Mouse (Mus musculus): ENCODE results near the gene Kcnn1. TPM values are rescaled to one million over a fixed set of nuclear protein-coding genes. Genes with fewer than 3 reads are reported as not detected.
A peak's percentile ranks its signal among the peaks of the same experiment; 100 is the strongest.

Kcnn1 gene
- polyA plus RNA-seq, 1 experiment from 2014 or later = 3.8 TPM

GRCm38 (mm10) chr8:70796403-70797080 lies 66.5 kb downstream of the Kcnn1 start:
- Histone ChIP-seq H3K27ac (replicated peaks; ENCODE audit: low read depth, low read length) (no peak overlapping the region), H3K4me3 (ENCODE audit: low read depth, low read length) (peak overlapping the region; percentile 52), H3K9me3 (ENCODE audit: control insufficient read depth, low read length) (no peaks in the 10 kb centered on the region), H3K4me1 (ENCODE audit: control insufficient read depth, insufficient read depth, low read length) (peaks cover 23% of the 10 kb centered on the region), H3K36me3 (ENCODE audit: control insufficient read depth, insufficient read depth, low read length) (no peaks in the 10 kb centered on the region), H3K27me3 (ENCODE audit: control insufficient read depth, insufficient read depth, low read length) (peaks cover 34% of the 10 kb centered on the region), H3K4me2 (ENCODE audit: low read depth, severe bottlenecking) (peak overlapping the region; percentile 84), H3K9ac (ENCODE audit: low read length) (peak overlapping the region; percentile 57)
- no peak for ATAC-seq (ENCODE audit: insufficient number of reproducible peaks, low FRiP score, low TSS enrichment, low read depth)
- WGBS = 2% methylated on average over 54 of the region's 54 CpGs
- peak; percentile 41 for DNase-seq (ENCODE audit: low spot score)

- Histone ChIP-seq H3K4me2 (ENCODE audit: low read depth, severe bottlenecking) (no peak overlapping the region), H3K4me1 (ENCODE audit: control insufficient read depth, insufficient read depth, low read length) (peaks cover 34% of the 10 kb centered on the region), H3K27me3 (ENCODE audit: control insufficient read depth, insufficient read depth, low read length) (peaks cover 29% of the 10 kb centered on the region), H3K9ac (ENCODE audit: low read length) (no peak overlapping the region), H3K9me3 (ENCODE audit: control insufficient read depth, low read length) (no peaks in the 10 kb centered on the region), H3K27ac (replicated peaks; ENCODE audit: low read depth, low read length) (no peak overlapping the region), H3K4me3 (ENCODE audit: low read depth, low read length) (no peak overlapping the region), H3K36me3 (ENCODE audit: control insufficient read depth, insufficient read depth, low read length) (no peaks in the 10 kb centered on the region)
- no peak for ATAC-seq (ENCODE audit: insufficient number of reproducible peaks, low FRiP score, low TSS enrichment, low read depth)
- DNase-seq (ENCODE audit: low spot score) = no peak
- 90% methylated on average over 2 of the region's 2 CpGs for WGBS
Observed at GRCm38 (mm10) chr8:70795370-70795769, 67.7 kb downstream of the Kcnn1 start.

- Histone ChIP-seq H3K36me3 (ENCODE audit: control insufficient read depth, insufficient read depth, low read length) (no peaks in the 10 kb centered on the region), H3K9me3 (ENCODE audit: control insufficient read depth, low read length) (no peaks in the 10 kb centered on the region), H3K27ac (replicated peaks; ENCODE audit: low read depth, low read length) (no peak overlapping the region), H3K27me3 (ENCODE audit: control insufficient read depth, insufficient read depth, low read length) (peaks cover 18% of the 10 kb centered on the region), H3K9ac (ENCODE audit: low read length) (no peak overlapping the region), H3K4me2 (ENCODE audit: low read depth, severe bottlenecking) (no peak overlapping the region), H3K4me1 (ENCODE audit: control insufficient read depth, insufficient read depth, low read length) (peaks cover 34% of the 10 kb centered on the region), H3K4me3 (ENCODE audit: low read depth, low read length) (no peak overlapping the region)
- DNase-seq (ENCODE audit: low spot score) (no peak), ATAC-seq (ENCODE audit: insufficient number of reproducible peaks, low FRiP score, low TSS enrichment, low read depth) (no peak)
- WGBS = 94% methylated on average over 2 of the region's 2 CpGs
Observed at GRCm38 (mm10) chr8:70794215-70794614, 68.8 kb downstream of the Kcnn1 start.

- ATAC-seq (ENCODE audit: insufficient number of reproducible peaks, low FRiP score, low TSS enrichment, low read depth) = peak; percentile 56
- peaks cover 3% of the 10 kb centered on the region; the same call in 1 of the 2 replicates for H3K27me3 ChIP-seq (ENCODE audit: control insufficient read depth, insufficient read depth, low read length)
- peak; percentile 85 for DNase-seq (ENCODE audit: low spot score)
- peaks cover 35% of the 10 kb centered on the region for H3K4me1 ChIP-seq (ENCODE audit: control insufficient read depth, insufficient read depth, low read length)
- 1% methylated on average over 20 of the region's 20 CpGs for WGBS
- H3K36me3 ChIP-seq (ENCODE audit: control insufficient read depth, insufficient read depth, low read length) = no peaks in the 10 kb centered on the region
- H3K9ac ChIP-seq (ENCODE audit: low read length) = peak overlapping the region; percentile 75
- peak overlapping the region; percentile 91 for H3K27ac ChIP-seq (replicated peaks; ENCODE audit: low read depth, low read length)
- peak overlapping the region; percentile 60 for H3K4me2 ChIP-seq (ENCODE audit: low read depth, severe bottlenecking)
- H3K9me3 ChIP-seq (ENCODE audit: control insufficient read depth, low read length) = no peaks in the 10 kb centered on the region
- H3K4me3 ChIP-seq (ENCODE audit: low read depth, low read length) = peak overlapping the region; percentile 60
Observed at GRCm38 (mm10) chr8:70792700-70793099, 70.4 kb downstream of the Kcnn1 start.

Small RNA genes within 50 kb of the gene (microRNA-seq; reads per million reads assigned to microRNA genes)
- gene Mir7067 (1.5 reads per million), gene Mir7240 (not detected)

Other genes with a start within 250 kb of the Kcnn1 start
- 0.57 TPM in 2 replicates for gene Lrrc25, start 247.1 kb downstream of the Kcnn1 start, polyA plus RNA-seq (2014; fragmentation: Nextera tagmentation; extraction: Ambion mirVana)
- 0.15 TPM in 1 of 2 replicates, not detected in the other for gene Gdf15, start 230.8 kb downstream of the Kcnn1 start, polyA plus RNA-seq (2014; fragmentation: Nextera tagmentation; extraction: Ambion mirVana)
- gene Pgpep1, start 202.9 kb downstream of the Kcnn1 start, polyA plus RNA-seq (2014; fragmentation: Nextera tagmentation; extraction: Ambion mirVana) = 48.9 and 59.4 TPM in 2 replicates
- 356 and 388 TPM in 2 replicates for gene Lsm4, start 190.0 kb downstream of the Kcnn1 start, polyA plus RNA-seq (2014; fragmentation: Nextera tagmentation; extraction: Ambion mirVana)
- gene Jund, start 164.3 kb downstream of the Kcnn1 start, polyA plus RNA-seq (2014; fragmentation: Nextera tagmentation; extraction: Ambion mirVana) = 104 and 109 TPM in 2 replicates
- gene Iqcn, start 159.8 kb downstream of the Kcnn1 start, polyA plus RNA-seq (2014; fragmentation: Nextera tagmentation; extraction: Ambion mirVana) = not detected in 2 replicates
- not detected in 2 replicates for gene Gm3336, start 144.7 kb downstream of the Kcnn1 start, polyA plus RNA-seq (2014; fragmentation: Nextera tagmentation; extraction: Ambion mirVana)
- gene Pde4c, start 139.5 kb downstream of the Kcnn1 start, polyA plus RNA-seq (2014; fragmentation: Nextera tagmentation; extraction: Ambion mirVana) = 0.08 and 0.13 TPM in 2 replicates
- 11.6 and 12.3 TPM in 2 replicates for gene Rab3a, start 108.6 kb downstream of the Kcnn1 start, polyA plus RNA-seq (2014; fragmentation: Nextera tagmentation; extraction: Ambion mirVana)
- 23.1 and 23.6 TPM in 2 replicates for gene Mpv17l2, start 102.3 kb downstream of the Kcnn1 start, polyA plus RNA-seq (2014; fragmentation: Nextera tagmentation; extraction: Ambion mirVana)
- gene Pik3r2, start 86.5 kb downstream of the Kcnn1 start, polyA plus RNA-seq (2014; fragmentation: Nextera tagmentation; extraction: Ambion mirVana) = 46.9 and 48.3 TPM in 2 replicates
- 11.7 and 14.6 TPM in 2 replicates for gene Mast3, start 58.2 kb downstream of the Kcnn1 start, polyA plus RNA-seq (2014; fragmentation: Nextera tagmentation; extraction: Ambion mirVana)
- gene Il12rb1, start 54.8 kb downstream of the Kcnn1 start, polyA plus RNA-seq (2014; fragmentation: Nextera tagmentation; extraction: Ambion mirVana) = not detected in 2 replicates
- gene Arrdc2, start 23.5 kb downstream of the Kcnn1 start, polyA plus RNA-seq (2014; fragmentation: Nextera tagmentation; extraction: Ambion mirVana) = 4.9 and 5.1 TPM in 2 replicates
- gene Ccdc124, start 10.7 kb upstream of the Kcnn1 start, polyA plus RNA-seq (2014; fragmentation: Nextera tagmentation; extraction: Ambion mirVana) = 154 and 161 TPM in 2 replicates
- 0.09 and 0.34 TPM in 2 replicates for gene Slc5a5, start 29.5 kb upstream of the Kcnn1 start, polyA plus RNA-seq (2014; fragmentation: Nextera tagmentation; extraction: Ambion mirVana)
- 3,769 and 3,846 TPM in 2 replicates for gene Rpl18a, start 34.2 kb upstream of the Kcnn1 start, polyA plus RNA-seq (2014; fragmentation: Nextera tagmentation; extraction: Ambion mirVana)
- 42.3 and 44.8 TPM in 2 replicates for gene Map1s, start 42.7 kb upstream of the Kcnn1 start, polyA plus RNA-seq (2014; fragmentation: Nextera tagmentation; extraction: Ambion mirVana)